Mouse (Mus musculus): ENCODE measurements around the gene Prkcg.

Prkcg gene

GRCm38 (mm10) chr7:3327961-3328360, 39.0 kb downstream of the Prkcg start:
- no peak for DNase-seq

- peak; percentile 80 for DNase-seq
Observed at GRCm38 (mm10) chr7:3329776-3330546, 41.0 kb downstream of the Prkcg start.

DNA sequence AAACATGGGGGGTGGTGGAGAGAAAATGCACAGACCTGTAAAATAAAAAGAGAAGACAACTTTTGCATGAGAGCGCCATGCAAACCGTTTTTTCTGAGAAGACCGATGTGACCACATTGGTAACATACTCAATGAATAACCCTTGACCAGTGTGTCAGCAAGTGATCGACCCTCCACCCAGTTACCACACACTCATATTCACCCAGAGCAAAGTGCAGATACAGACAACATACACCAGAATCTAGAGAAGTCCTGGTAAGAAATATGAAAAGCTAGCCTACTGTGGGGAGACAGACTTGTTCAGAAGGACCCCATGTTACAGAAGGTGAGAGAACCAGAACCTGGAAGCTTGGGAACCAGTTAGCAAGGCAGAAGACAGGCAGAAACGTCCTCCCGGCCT, 42.2 kb downstream of the Prkcg start:
- no peak for DNase-seq

GRCm38 (mm10) chr7:3331581-3332223, 42.7 kb downstream of the Prkcg start:
- DNase-seq: peak; percentile 46

DNA sequence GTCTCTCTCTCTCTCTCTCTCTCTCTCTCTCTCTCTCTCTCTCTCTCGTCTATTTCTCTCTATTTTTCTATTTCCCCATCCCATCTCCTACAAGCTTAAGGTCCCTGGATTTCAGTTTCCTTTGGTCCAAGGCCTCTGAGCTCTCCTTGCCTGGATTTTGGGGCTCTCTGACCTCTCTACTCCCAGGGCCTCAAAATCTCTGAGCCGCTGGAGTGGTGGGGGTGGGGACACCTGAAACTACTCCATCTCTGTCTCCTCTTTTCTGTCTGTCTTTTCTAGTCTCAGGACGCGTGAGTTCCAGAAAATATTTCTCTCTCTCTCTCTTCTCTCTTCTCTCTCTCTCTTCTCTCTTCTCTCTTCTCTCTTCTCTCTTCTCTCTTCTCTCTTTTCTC, 43.2 kb downstream of the Prkcg start:
- no peak for DNase-seq

DNA sequence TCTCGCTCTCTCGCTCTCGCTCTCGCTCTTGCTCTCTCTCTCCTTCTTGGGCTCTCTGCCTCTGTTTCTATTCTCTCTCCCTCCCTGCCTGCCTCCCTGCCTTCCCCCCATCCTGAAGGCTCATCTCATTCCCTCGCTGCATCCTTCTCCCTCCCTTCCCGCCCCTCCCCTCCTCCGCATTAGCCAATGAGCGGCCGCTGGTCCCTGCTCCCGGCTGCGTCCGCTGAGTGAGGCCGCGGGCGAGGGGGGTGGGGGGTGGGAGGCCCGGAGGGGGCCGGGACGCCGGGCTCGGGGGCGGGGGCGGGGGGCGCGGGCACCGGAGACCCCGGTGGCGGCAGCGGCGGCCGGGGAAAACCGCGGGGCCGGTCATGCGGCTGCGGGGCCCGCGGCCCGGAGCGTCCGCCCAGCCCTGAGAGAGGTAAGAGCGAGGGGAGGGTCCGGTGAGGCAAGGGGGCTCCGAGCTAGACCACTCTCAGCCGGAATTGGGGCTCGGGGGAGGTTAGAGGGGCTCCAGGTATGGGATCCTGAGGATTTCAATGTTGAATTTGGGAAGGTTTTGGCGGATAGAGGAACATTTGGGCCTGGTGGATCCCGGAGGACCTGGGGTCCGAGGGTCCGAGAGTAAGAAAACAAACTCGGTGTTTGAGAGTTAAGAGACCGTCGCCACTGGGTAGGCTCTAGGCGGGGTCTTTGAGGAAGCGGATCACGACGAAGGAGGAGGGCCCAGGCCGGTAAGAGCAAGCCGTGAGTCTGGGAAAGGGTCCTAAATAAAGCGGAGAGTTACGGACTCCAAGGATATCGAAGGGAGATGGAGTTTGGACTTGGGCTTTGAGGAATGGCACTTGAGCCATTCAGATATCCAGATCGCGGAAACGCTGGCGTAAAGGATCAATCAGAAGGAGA, 43.9 kb downstream of the Prkcg start, which contains the start of gene Cacng7:
Cacng7 (plus strand) TSS at position 337 of the 903 bp plus-strand sequence.
- DNase-seq: no peak

GRCm38 (mm10) chr7:3333542-3333941, 44.6 kb downstream of the Prkcg start:
- DNase-seq: no peak

- DNase-seq: no peak
Observed at GRCm38 (mm10) chr7:3336412-3336811, 47.4 kb downstream of the Prkcg start.

GRCm38 (mm10) chr7:3338286-3338935, 49.4 kb downstream of the Prkcg start:
- no peak for DNase-seq

DNA sequence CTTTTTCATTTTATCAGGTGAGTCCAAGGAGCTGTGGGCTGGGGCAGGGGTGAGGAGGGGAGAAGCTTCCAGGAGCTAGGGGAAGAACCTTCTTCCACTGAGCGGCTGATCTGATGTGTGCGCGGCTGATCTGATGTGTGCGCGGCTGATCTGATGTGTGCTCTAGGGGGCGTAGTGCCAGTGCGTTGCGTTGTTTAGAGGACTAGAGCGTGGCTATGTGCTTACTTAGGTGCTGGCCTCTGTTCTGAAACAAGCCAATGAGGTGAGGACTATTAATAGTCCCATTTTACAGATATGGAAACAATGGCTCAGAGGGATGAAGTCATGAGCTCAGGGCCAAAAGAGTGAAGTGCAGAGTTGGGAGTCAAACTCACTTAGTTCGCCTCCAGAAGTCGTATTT, 50.0 kb downstream of the Prkcg start:
- no peak for DNase-seq

GRCm38 (mm10) chr7:3343861-3344260, 54.9 kb downstream of the Prkcg start:
- no peak for DNase-seq

GRCm38 (mm10) chr7:3345301-3345700, 56.3 kb downstream of the Prkcg start:
- DNase-seq: no peak

DNA sequence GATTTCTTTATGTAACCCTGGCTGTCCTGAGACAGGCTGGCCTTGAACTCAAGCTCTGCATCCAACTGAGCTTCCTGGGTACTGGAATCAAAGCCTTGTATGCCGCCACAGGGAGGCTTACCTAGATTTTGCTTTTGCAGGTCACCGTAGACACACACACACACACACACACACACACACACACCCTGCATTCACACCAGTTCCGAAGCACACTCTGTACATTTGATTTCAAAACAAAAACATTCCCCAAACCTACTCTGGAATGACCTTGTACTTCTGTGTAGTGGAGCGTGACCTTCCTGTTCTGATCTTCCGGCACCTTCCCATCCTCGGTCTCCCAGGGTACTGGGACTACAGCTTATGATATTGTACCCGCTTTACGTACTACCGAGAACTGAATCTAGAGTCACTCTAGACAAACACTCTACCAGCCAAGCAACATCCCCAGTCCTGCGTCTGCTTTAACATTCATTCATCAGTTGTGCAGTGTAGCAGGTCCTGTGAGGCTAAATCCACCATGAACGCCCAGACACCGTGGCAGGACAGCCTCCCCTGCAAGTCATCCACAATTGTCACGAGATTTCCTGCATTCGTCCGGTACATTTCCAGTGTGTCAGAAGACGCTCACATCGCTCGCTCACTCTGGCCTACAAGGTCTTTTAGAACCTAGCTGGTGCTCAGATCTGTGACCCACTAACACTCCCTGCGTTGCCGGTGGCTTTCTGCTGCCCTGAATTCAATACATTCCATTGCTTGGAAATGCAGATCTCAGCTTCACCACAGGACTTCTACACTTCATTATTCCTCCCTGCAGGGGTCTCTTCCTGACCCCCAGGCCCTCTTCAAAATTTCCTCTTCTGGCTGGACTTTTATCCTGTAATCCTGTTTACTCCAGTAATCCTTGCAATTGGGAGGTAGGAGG, 58.6 kb downstream of the Prkcg start:
- DNase-seq: no peak

- no peak for DNase-seq
Observed at GRCm38 (mm10) chr7:3348326-3348725, 59.3 kb downstream of the Prkcg start.

- DNase-seq: no peak
Observed at GRCm38 (mm10) chr7:3349775-3350174, 60.8 kb downstream of the Prkcg start.

DNA sequence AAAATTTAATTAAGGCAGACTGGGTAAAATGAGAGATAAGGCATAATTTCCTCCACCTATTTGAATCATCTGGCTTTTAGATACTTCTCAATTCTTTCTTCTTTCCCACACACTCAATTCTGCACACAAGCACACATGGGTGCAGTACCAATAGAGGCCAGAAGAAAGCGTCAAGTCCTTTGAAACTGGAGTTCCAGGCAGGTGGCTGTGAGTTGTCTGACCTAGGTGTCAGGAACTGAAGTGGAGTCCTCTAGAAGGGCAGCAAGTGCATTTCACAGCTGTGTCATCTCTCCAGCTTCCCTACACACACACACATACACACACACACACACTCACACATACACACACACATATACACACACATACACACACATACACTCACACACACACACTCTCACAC, 62.6 kb downstream of the Prkcg start:
- DNase-seq: no peak

- no peak for DNase-seq
Observed at GRCm38 (mm10) chr7:3354850-3355249, 65.9 kb downstream of the Prkcg start.

DNA sequence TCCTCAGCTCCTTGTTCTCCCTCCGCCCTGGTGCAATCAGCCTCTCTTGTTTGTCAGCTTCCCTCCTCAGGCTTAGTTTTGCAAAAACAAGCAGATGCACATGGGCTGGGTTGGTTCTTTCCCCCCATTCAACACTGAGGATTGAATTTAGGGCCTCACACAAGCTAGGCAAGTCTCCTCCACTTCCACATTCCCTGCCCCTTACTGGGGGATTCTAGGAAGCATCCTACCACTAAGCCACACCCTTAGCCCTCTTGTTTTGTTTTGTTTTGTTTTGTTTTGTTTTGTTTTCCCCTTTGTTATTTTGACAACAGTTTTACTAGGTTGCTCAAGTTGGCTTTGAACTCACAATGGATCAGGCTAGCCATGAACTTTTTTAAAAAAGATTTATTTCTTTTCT, 71.7 kb downstream of the Prkcg start:
- no peak for DNase-seq

- no peak for DNase-seq
Observed at GRCm38 (mm10) chr7:3365547-3366279, 76.7 kb downstream of the Prkcg start.

GRCm38 (mm10) chr7:3366705-3367516, 77.9 kb downstream of the Prkcg start:
- no peak for DNase-seq

Measured in kidney, adult 18-20 months (tissue).